Mouse (Mus musculus) splenic B cell, adult 2 months (primary cell): ENCODE results near the gene Prrx2.

Experiments used
- DNase-seq: peaks from one replicate; pipeline ENCODE4 v3.0.0-alpha.2; 2011; ENCODE audit warnings: low read depth, low spot score
- H3K27me3 ChIP-seq: 2 replicates; pipeline ENCODE4 v1.6.1; 2012; ENCODE audit warnings: mild to moderate bottlenecking, low read length, moderate library complexity, mixed read lengths; ENCODE audit not compliant: control insufficient read depth, poor library complexity, insufficient read depth, severe bottlenecking
- H3K36me3 ChIP-seq: 2 replicates; pipeline ENCODE4 v1.6.1; 2012; ENCODE audit warnings: mild to moderate bottlenecking, low read length, moderate library complexity, mixed read lengths; ENCODE audit not compliant: control insufficient read depth, poor library complexity, insufficient read depth, severe bottlenecking

Prrx2 gene

DNA sequence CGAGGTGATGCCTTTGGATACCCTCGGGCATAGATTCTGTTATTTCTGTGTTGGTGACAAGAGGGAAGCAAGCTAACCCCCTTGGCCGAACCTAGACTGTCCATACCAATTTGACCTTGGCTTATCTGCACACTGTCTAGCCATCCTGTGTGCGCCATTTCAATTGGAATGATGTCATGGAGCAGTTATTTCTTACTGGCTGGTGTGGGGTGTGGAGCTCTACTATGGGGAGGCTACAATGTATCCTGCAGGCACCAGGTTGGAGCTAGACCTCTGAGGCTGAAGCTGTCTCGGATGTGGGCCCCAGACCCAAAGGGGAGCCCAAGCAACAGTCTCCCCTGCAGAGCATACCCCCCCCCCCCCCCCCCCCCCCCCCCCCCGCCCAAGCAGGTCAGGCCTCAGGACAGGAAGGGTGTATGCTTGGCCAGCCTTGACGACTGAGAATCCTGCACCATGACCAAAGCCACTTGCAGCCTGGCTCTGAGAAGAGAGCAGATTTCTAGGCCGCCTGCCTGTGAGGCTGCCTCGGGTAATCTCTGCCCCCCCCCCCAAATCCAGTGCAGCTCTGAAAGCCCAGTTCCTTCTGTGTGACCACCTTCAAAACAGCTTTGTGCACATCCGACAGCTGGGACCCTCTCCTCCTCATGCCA lies at the start of gene Prrx2:
Gene Prrx2, plus strand, starts transcription at position 600 of the 650 bp plus-strand sequence.
- Histone ChIP-seq H3K36me3 (no peaks in the 10 kb centered on the region), H3K27me3 (no peaks in the 10 kb centered on the region)
- no peak for DNase-seq

DNA sequence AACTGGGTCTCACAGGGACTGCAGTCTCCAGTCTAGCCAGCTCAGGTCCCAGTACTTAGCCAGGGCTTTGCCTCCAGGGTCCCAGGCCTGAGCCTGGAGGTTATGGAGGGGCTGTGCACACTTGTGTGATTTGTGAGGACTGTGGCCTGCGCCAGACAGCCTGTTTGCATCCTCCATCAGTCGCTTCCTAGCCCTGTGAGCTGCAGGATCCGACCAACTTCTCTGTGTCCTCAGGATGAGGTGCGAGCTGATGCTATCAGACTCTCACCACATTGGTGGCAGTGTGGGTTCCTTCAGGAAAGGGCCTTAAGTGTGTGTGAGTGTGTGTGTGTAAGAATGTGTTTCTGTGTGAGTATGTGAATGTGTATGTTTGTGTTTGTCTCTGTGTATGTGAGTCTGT lies 47.3 kb upstream of the Prrx2 start:
- H3K27me3 ChIP-seq = no peaks in the 10 kb centered on the region
- DNase-seq = no peak
- H3K36me3 ChIP-seq = no peaks in the 10 kb centered on the region

DNA sequence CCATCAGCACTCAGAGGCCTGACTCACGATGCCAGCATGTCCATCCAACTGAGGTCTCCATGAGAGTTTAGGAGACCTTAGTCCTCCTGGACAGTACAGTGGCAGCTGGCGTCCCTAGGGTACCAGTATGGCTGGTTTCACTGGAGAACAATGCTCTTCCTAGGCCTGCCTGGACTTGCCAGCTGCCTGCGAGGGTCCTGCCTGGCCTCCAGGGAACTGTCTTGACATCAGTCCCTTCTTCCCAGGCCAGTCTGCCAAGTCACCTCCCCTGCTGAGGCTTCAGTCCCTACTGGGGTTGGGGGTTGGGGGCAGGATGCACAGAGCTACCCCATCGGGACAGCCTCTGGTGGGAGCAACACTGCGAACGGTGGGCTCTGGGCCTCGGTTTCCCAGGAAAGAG lies 42.7 kb upstream of the Prrx2 start:
- DNase-seq = no peak
- Histone ChIP-seq H3K36me3 (no peaks in the 10 kb centered on the region), H3K27me3 (no peaks in the 10 kb centered on the region)

DNA sequence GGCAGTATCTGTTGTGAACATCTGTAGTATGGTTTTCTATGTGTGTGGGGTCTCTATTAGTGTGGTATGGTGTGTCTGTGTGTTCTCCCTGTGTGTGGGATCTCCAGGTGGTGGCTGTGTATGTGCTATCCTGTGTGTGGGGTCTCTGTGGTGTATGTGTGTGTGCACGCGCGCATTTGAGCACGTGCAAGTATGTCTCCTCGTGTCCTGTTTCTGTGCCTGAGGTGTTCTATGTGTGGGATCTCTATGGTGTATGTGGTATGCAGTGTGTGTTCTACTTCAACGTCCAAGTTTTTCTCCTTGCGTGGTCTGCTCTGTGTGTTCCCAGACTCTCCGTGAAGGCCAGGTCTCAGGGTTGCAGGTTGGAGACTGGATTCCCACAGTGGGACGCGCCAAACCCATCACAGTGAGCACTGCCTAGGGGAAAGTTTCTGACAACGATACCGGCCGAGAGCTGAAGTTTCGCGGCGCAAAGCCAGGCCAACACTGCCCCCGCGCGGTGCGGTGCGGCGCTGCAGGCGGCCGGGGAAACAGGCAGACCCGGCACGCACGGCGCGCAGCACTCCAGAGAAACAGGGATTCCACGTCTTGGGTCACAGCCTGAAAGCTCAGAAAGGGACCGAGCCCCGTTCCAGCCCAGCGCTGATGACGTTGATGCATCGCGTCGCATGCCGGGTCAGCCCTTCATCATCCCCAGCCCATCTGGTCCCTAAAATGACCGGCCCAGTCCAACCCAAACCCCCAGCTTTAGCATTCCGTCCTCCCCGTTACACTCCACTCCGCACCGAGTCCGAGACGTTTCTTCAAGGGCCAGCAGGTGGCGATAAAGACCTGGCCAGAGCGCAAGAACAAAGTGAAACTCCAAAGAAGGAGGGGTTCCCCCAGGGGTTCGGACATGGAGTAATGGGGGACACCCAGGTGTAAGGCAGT lies 40.3 kb upstream of the Prrx2 start:
- H3K36me3 ChIP-seq = no peaks in the 10 kb centered on the region
- no peaks in the 10 kb centered on the region for H3K27me3 ChIP-seq
- peak; percentile 93 for DNase-seq

DNA sequence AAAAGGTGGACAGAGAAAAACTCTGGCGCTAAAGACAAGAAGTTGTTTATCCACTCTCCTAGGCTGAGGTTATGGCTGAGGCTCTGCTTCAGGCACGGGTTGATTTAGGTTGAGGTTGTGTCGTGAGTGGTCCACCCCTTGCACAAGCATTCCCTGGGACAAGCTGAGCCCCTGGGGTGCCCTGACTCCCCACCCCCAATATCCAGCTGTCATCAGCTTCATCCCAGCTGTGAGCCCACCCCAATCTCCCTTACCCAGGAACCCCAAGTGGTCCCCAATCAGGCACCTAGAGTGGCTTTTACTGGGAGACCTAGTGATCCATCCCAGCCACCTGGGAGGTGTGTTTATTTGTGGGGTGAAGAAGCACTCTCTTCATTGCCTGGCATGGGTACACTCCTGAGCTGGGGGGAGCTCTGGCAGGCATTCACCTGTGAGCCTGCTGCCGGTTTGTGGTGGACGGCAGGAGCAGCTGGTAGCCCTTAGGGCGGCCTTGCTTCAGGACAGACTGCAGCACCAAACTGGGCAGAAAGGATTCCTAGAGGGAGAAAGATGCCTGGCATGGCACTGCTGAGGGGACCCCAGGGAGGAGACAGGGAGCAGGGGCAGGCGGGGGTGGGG lies 39.4 kb upstream of the Prrx2 start:
- H3K36me3 ChIP-seq = no peaks in the 10 kb centered on the region
- DNase-seq = no peak

DNA sequence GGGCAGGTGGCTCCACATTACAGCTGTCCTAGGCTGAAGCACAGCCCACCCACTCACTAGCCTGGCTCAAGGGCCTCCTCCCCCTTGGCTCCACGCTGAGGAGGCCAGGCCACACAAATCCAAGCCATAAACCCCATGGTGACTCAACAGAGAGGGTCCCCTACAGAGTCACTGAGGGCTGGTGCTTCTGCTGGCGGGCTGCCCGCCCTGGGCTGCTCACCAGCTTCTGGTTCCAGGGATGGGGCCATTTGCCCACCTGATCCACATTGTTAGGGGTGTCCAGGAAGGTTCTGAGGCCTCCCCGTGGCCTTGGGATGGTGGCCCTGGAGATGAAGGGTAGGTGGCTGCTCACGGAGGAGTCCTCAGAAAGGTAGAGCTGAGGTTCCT lies 38.9 kb upstream of the Prrx2 start:
- DNase-seq = no peak
- H3K36me3 ChIP-seq = no peaks in the 10 kb centered on the region
- H3K27me3 ChIP-seq = no peaks in the 10 kb centered on the region

More for the DNA sequence above, 39.4 kb upstream of the Prrx2 start:
- no peaks in the 10 kb centered on the region for H3K27me3 ChIP-seq

DNA sequence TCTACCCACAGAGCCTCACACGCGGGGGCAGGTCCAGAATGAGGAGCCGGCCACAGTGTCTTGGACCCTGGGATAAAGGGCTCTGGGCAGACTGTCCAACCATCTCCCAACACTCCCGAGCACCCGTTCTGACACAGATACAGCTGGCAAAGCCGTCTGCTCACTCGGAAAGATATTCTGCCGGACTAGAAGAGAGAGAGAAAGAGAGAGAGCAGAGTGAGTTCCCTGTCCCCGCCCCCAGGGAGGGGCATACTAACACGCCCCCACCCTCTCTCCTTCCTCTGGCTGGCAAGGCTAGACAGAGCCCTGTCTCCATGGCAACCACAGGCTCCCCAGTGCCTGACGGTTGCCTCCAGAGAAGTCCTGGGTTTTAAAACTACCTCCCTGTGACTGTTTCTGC lies 38.4 kb upstream of the Prrx2 start:
- H3K36me3 ChIP-seq = no peaks in the 10 kb centered on the region
- peak; percentile 86 for DNase-seq

DNA sequence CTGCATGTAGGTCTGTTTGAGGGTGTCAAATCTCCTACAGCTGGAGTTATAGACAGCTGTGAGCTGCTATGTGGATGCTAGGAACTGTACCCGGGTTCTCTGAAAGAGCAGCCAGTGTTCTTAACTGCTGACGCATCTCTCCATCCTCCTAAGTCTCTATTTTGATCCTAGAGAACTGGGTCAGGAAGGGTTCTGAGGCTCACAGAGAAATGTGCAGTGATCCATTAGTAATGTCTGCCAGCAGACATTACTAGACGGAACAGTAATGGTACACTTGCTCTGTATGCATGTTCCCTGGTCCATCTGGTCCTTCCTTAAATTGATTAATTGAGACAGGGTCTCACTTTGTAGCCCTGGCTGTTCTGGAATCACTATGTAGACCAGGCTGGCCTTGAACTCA lies 35.3 kb upstream of the Prrx2 start:
- H3K36me3 ChIP-seq = no peaks in the 10 kb centered on the region
- no peak for DNase-seq
- H3K27me3 ChIP-seq = no peaks in the 10 kb centered on the region

More for the DNA sequence above, 38.4 kb upstream of the Prrx2 start:
- no peaks in the 10 kb centered on the region for H3K27me3 ChIP-seq

DNA sequence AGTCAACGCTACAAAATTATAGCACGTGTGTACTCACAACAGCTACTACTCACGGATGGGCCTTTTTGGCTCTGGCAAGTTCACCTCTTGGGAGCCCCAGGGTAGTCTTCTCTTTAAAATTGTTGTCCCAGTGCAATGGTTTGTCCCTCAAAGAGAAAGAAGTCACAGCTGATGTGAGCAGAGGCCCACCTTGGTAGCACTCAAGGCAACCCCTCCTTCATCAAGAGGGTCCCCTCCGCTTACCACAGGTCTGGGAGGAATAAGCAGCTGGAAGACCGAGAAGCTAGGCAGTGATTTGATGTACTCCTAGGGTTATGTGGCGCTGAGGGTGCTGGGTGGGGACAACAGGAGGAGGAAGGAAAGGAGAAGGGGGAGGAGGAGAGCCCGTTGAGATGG lies 34.1 kb upstream of the Prrx2 start:
- no peaks in the 10 kb centered on the region for H3K27me3 ChIP-seq
- no peak for DNase-seq
- H3K36me3 ChIP-seq = no peaks in the 10 kb centered on the region

DNA sequence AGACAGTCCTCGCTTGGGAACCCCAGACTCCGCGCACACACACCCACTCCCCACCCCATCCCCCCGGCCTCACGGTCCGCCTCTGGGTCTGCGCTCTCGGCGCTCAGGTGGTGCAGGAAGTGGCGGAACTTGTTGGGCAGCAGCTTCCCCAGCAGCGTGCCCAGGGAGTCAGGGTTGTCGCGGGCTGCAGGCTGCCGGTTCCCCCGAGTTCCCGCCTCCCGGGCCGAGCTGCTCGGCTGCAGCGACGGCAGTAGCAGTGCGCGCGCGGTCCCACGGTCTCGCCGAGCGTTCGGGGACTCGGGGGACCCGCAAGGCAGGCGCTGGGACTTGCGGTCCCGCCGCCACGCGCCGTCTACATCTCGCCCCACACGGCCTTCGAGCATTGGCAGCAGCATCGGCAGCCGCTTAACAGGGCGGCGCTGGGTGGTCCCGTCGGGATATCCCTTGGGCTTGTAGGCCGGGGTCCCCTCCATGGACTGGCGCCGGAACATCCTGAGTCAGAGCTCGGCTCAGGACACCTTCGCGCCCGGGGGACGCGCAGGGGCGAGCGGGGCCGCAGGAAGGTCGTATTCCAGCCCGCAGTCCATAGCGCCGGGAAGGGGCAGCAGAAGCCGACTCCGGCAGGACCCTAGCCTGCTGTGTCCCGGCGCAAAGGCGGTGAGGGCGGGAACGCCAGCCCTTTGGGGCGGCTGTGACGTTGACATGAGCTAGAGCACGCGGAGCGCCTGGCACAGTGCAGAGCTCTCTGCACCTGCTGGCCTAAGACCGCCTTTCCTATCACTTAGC lies 33.5 kb upstream of the Prrx2 start:
- peak; percentile 43 for DNase-seq

DNA sequence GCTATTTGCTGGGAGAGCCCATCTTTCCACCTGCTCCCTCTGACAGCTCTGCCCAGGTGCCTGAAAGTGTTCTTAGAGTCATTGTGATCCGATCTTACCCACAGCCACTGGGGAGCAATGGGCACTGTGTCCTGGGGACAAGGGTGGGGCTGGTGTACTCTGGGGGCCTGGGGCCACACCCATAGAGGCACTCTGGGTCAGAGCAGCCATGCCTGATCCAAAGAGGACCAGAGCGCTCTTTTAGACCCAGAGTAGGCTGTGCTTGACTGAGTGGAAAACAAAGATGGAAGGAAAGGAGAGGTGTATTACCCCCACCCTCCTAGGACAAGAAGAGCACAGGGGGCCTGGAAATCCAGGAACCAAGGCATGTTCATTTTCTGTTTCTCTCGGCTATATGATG lies 31.2 kb upstream of the Prrx2 start, which contains the start of gene 1700001O22Rik:
Gene 1700001O22Rik, minus strand, starts transcription at position 58 of the 400 bp plus-strand sequence.
- Histone ChIP-seq H3K36me3 (no peaks in the 10 kb centered on the region), H3K27me3 (no peaks in the 10 kb centered on the region)
- no peak for DNase-seq

More for the DNA sequence above, 33.5 kb upstream of the Prrx2 start:
- H3K36me3 ChIP-seq = no peaks in the 10 kb centered on the region
- no peaks in the 10 kb centered on the region for H3K27me3 ChIP-seq

DNA sequence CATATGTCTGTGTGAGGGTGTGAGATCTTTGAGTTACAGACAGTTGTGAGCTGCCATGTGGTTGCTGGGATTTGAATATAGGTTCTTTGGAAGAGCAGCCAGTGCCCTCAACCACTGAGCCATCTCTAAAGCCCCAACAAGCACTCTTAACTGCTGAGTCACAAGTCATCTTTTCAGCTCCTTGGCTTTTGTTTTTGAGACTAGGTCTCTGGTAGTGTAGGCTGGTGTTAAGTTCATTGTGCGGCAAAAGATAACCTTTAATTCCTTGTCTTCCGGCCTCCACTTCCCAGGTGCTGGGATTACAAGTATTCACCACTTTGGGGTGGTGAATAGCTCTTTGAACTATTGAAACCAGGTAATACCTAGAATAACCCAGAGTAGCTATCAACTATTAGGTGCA lies 28.8 kb upstream of the Prrx2 start:
- DNase-seq = no peak
- no peaks in the 10 kb centered on the region for H3K36me3 ChIP-seq

DNA sequence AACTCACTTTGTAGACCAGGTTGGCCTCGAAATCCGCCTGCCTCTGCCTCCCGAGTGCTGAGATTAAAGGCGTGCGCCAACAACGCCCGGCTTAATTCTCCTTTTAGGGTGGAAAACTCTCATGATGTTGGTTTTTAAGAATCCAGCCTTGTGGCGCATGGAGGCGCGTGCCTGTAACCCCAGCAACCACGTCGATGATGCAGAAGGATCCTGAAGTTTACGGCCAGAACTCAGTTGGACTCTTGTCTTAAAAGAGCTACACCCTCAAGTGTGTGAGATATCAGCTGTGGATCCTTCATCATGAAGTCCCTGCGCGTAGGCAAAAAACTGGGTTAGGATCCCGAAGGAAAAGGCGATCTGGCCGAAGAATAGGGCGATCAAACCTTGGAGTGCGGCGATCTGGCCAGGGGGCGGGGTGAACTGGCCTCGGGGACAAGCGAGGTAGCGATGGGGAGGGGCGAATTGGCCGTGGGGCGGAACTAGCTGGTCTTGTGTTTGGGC lies 27.6 kb upstream of the Prrx2 start:
- Histone ChIP-seq H3K27me3 (no peaks in the 10 kb centered on the region; the same call in 1 of the 2 replicates), H3K36me3 (no peaks in the 10 kb centered on the region)
- DNase-seq = no peak

More for the DNA sequence above, 28.8 kb upstream of the Prrx2 start:
- H3K27me3 ChIP-seq = no peaks in the 10 kb centered on the region; the same call in 1 of the 2 replicates

DNA sequence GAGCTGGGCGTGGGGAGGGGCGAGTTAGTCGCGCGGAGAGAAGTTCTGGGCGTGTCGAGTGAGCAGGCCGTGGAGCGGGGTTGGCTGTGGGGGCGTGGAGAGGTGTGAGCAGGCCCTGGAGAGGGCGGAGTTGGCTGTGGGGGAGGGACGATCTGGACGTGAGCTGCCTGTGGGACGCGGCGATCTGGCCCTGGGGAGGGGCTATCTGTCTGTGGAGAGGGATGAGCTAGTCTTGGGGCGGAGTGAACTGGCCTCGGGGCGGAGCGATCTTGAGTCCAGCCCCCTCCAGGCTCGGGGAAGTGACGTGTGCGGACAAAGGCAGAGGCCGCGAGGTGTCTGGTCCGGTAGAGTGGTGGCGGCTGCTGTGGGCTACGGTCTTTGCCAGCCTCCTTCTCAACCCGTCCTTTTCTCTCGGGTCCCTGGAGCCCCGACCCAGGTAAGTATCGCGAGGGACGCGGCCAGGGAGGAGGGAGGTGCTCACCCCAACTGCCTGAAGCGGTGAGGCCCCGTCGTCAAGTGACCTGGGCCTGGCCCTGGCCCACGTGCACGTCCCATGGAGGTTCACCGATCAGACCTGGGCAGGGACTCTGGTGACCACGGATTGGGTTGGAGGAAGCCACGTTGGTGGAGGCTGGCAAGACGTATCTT lies 27.0 kb upstream of the Prrx2 start, which contains the start of gene Ntmt1:
Gene Ntmt1, plus strand, starts transcription at position 179 of the 648 bp plus-strand sequence.
- DNase-seq = peak; percentile 100
- Histone ChIP-seq H3K36me3 (no peaks in the 10 kb centered on the region), H3K27me3 (no peaks in the 10 kb centered on the region; the same call in 1 of the 2 replicates)
